Mouse (Mus musculus) heart, embryonic 15.5 days (tissue): ENCODE results near the gene Gabrr3. TPM values are rescaled to one million over a fixed set of nuclear protein-coding genes. Genes with fewer than 3 reads are reported as not detected.

Source experiments
- polyA plus RNA-seq: library from polyadenylated mRNA; unstranded; fragments of >200 nt; fragmentation: Nextera tagmentation; extraction: Ambion mirVana; gene quantifications from 2 replicates; pipeline ENCODE4 v1.2.1, GENCODE M21; 2015

Gene Gabrr3
- polyA plus RNA-seq, 1 experiment from 2014 or later, result not detected

Other genes with a start within 250 kb of the Gabrr3 start
- gene Olfr196, start 236.9 kb upstream of the Gabrr3 start, polyA plus RNA-seq, result not detected in 2 replicates
- not detected in 2 replicates for gene Olfr198, start 203.8 kb upstream of the Gabrr3 start, polyA plus RNA-seq
- gene Olfr199, start 187.6 kb upstream of the Gabrr3 start, polyA plus RNA-seq, result not detected in 2 replicates
- gene Olfr201, start 134.7 kb upstream of the Gabrr3 start, polyA plus RNA-seq, result not detected in 2 replicates
- gene Olfr202, start 120.5 kb upstream of the Gabrr3 start, polyA plus RNA-seq, result not detected in 2 replicates
- gene Olfr203, start 108.5 kb upstream of the Gabrr3 start, polyA plus RNA-seq, result not detected in 2 replicates
- not detected in 2 replicates for gene Olfr204, start 89.1 kb upstream of the Gabrr3 start, polyA plus RNA-seq
- not detected in 2 replicates for gene Olfr205, start 76.2 kb upstream of the Gabrr3 start, polyA plus RNA-seq
- gene Olfr206, start 58.1 kb upstream of the Gabrr3 start, polyA plus RNA-seq, result not detected in 2 replicates
- gene Olfr209, start 43.3 kb upstream of the Gabrr3 start, polyA plus RNA-seq, result not detected in 2 replicates
- 22.8 and 25.0 TPM in 2 replicates for gene Riox2, start 64.4 kb downstream of the Gabrr3 start, polyA plus RNA-seq
- 10.6 and 11.3 TPM in 2 replicates for gene Crybg3, start 193.6 kb downstream of the Gabrr3 start, polyA plus RNA-seq
- gene Arl6, start 232.1 kb downstream of the Gabrr3 start, polyA plus RNA-seq, result 19.2 and 22.2 TPM in 2 replicates